In genomic region chr15:27791141-27791540, GRCm38 (mm10) we compare ENCODE assay signal across 23 mouse cellular contexts.
"Had no signal": no experiment of that assay in that cellular context is flagged by ENCODE, and none has a peak within 500 bp of the region (broad histone marks: within the 10 kb centered on the region; RNA-seq: fewer than 3 reads in every experiment).

No protein-coding gene starts in this region.

- DNase-seq: kidney, adult 9 months; kidney, postnatal 14 days; kidney, postnatal 4 days; layer of hippocampus, postnatal 36 days; liver; lung, adult 18-20 months; lung, postnatal 10 days; lung, postnatal 36 days; right cerebral cortex, postnatal 4 days; thymus, adult 2 months; thymus, postnatal 14 days; thymus, postnatal 4 days had no signal

- H3K27ac ChIP-seq: limb, embryonic 13.5 days; liver, embryonic 12.5 days; liver, embryonic 15.5 days; lung, embryonic 15.5 days; midbrain, embryonic 10.5 days; midbrain, embryonic 13.5 days; neural tube, embryonic 13.5 days; stomach, postnatal 0 days had no signal

- H3K4me3 ChIP-seq: limb, embryonic 10.5 days; limb, embryonic 13.5 days; liver, embryonic 12.5 days; liver, embryonic 15.5 days; lung, embryonic 15.5 days; megakaryocyte, embryonic 14.5 days; midbrain, embryonic 10.5 days; midbrain, embryonic 13.5 days; myocyte; neural tube, embryonic 13.5 days had no signal
